Mouse (Mus musculus) heart, adult 2 months (tissue): ENCODE measurements at regions not wholly inside any gene's neighbourhood (a gene's known extent, or its start where the extent isn't known, plus 50 kb on each side); places are given as distances from the start of the nearest gene placed in this dataset.

Experiments
- CTCF ChIP-seq: fragments of 200-600 bp; IDR thresholded peaks from 2 replicates; pipeline ENCODE4 v1.8.1; 2022; ENCODE audit warnings: antibody characterized with exemption, mild to moderate bottlenecking, moderate library complexity
- EP300 ChIP-seq: fragments of 200-500 bp; IDR thresholded peaks from 2 replicates; pipeline ENCODE4 v1.6.1; 2011; ENCODE audit warnings: low read depth, low read length, control low read depth; ENCODE audit not compliant: insufficient read depth

- no peak for TF ChIP-seq EP300
- TF ChIP-seq CTCF = no peak
Measured at GRCm38 (mm10) chr11:66606646-66607045, 80.9 kb upstream of the Shisa6 start.
